Mouse (Mus musculus) spleen, postnatal 36 days (tissue): ENCODE measurements around the gene Foxa3.
A peak's percentile ranks its signal among the peaks of the same experiment; 100 is the strongest.

Experiments
- DNase-seq, 2 experiments: peaks; one replicate each; pipeline ENCODE4 v3.0.0; 2022; ENCODE audit warnings: low spot score in 2 of 2, mixed read lengths in 1 of 2

The Foxa3 gene

DNA sequence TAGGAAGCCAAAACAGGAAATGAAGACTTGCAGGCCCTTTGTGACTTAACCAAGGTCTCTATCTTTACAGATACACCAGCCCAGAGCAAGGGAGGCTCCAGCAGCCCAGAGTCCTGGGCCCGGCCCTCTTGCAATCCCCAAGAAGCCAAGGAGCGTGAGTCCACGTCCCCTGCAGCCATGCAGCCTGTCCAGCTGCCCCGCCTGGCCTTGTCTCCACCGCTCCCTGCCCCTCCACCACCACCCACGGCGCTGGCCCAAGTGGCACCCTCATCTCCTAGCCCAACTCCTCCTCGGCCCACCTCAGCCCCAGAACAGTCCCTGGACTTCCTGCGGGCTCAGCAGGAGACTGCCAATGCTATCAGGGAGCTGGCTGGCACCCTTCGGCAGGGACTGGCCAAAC is 22.9 kb downstream of the Foxa3 start:
- DNase-seq: no peak

DNA sequence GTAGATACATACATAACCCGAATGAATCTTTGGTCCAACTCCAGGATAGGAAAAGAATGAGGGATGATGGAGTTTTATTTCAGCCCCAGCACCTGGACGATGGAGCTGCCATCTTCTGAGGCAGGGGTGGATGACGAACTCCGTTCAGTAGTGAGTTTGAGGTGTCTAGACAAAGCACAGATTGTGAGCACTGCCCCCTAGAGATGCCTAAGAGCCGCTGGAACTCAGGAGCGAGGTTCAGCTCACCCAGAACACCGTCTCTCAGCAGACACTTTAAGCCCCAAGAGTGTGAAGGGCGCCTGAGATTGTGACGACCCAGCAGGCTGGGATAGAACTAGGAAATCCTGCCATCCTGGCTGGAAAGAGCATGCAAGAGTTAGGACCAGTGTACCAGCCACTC is 24.5 kb downstream of the Foxa3 start:
- no peak for DNase-seq

DNA sequence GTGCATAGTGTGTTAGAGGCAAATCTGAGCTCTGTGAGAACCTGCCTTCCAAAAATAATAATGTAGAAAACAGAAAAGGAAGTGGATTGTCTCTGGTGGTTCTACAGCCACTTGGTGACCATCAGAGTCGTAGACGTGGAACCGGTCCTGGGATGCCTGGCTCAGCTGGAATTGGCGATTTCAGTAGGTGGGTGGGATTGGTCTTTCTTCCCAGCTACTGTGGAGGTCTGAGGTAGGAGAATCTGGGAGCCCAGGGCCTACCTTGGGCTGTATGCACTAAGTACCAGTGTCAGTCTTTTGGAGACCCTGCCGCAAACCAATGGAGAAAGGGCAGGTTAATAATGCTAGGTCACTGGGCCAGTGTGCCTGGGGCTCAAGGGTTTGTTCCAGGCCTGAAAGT is 30.3 kb downstream of the Foxa3 start:
- DNase-seq: no peak

DNA sequence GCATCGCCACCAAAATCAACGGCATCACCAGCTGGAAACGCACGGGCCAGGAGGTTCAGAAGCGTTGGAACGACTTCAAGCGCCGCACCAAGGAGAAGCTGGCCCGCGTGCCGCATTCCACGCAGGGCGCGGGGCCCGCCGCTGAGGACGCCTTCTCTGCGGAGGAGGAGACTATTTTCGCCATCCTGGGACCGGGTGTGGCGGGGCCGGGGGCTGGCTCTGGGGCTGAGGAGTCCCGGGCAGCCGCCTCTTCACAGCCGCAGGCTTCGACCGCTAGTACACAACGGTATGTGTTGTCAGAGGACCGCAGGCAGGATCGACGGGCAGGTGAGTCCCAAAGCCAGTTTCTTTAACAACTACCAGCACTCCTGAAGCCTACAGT is 31.1 kb downstream of the Foxa3 start:
- no peak for DNase-seq

DNA sequence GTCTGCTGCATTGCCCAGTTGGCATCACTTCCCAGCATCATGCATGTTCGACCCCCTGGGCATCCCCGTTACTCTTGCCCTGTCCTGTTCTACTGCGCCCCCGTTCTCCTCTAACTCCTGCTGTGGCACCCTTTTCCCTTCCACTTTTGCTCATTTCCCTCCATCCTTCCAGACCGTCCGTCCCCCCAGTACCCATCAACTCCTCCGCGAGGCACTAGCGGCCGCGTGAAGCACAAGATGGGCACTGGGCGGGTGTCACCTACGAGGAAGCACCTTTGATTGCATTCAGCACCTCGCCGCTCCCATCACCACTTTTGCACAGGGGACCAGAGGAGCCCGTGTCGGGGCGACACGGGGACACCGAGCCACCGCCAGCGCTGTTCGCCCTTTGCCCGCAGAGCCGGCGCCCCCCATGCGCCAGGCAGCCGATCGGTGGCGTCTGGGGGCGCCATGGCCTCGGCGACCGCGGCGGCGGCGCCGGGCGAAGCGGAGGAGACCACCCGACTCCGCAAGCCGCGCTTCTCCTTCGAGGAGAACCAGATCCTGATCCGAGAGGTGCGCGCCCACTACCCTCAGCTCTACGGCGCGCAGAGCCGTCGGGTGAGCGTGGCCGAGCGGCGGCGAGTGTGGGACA is 31.6 kb downstream of the Foxa3 start:
- peak in 1 of 2 experiments; percentile 27 for DNase-seq

DNA sequence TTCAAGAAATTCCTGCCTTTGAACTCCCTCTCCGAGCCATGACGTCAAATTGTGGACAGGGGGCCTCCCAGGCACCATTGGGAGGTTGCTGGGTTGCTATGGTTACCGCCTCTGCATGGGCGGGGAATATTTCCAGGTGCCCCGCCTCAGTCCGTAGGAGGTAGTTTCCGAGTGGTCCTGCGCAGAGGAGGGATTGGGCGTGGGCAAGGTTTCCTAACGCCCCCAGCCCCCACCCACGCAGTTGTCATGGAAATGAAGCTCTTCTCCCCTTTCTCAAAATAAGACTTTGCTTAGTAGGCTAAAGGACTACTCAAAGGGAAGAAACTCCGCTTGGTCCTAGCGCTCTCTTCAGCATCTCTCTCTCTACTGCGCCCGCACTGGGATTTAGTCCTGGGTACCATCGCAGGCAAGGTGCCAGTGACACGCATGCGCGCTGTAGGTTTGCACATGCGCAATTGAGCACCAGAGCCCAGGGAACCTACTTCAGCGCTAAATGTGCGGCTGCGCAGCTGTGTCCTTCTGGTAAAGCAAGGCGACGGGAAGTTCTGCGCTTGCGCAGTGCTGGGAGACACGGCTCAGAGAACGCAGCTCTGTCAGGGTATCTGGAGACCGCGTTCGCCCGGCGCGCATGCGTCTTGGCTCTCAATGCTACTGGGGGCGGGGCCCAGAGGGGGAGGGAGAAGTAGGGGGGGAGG is 32.6 kb downstream of the Foxa3 start, which contains the start of gene Mypop:
Mypop (plus strand) TSS at position 645 of the 695 bp plus-strand sequence.
- peak; percentile 100 for DNase-seq

DNA sequence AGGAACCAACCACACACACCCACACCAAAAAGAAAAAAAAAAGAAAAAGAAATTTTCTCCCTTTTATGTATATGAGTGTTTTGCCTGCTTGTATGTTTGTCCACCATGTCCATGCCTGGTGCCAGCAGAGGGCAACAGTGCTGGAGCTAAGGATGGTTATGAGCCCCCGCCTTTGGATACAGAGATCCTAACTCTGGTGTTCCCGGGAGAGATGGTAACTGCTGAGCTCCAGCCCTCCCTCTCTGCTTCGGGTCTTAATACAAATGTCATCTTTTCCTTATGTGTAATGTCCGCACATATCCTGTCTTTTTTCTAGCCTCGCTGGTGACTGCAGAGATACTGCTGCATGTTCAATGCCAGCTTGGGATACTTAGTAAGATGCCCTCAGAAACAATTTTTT is 33.3 kb downstream of the Foxa3 start:
- no peak for DNase-seq

DNA sequence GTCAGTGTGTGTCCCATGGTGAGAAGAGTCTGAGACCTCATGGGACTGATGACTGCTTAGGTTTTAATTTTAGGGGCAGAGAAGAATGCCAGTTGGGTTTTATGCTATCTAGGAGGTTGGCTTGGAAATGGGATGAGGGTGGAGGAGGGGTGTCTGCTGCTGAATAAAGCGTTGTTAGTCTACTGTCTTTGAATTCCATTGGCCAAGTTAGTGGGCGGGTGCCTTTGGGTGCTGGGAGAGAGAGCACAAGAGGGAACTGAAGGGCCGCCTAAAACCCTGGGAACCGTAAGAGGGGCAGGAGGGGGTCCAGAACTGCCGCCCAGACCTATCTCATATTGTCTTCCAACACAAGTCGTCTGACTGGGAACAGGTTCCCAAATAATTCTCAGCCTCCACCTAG is 34.6 kb downstream of the Foxa3 start:
- no peak for DNase-seq

DNA sequence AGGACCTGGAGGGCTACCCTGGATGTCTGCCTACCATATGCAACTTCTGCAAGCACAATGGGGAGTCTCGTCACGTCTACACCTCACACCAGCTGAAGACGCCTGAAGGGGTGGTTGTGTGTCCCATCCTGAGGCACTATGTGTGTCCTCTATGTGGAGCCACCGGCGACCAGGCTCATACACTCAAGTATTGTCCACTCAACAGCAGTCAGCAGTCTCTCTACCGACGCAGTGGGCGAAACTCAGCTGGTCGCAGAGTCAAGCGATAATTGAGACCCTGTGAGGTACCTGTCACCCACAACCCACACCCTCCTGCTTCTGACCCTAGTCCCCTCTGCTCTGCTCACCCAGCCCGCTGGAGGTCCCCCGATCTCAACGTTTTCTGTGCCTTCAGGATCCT is 35.6 kb downstream of the Foxa3 start:
- DNase-seq: no peak

DNA sequence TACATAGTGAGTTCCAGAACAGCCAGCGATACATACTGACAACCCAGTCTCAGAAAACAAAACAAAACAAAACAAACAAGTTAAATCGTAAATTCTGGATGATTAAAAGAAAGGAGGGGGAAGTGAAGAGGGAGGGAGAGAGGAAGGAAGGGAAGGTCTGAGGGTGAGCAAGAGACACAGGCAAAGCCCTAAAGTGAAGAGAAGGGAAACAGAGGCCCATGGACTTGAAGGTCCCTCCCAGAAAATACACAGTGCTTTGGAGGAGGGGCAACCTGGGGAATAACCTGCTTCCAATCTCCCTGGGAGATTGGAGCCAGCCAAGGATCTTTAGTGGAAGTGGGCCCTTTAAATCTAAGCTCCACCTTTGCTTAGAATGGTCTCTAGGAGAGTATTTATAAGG is 36.2 kb downstream of the Foxa3 start, which contains the start of gene Nanos2:
Nanos2 (plus strand) TSS at position 301 of the 400 bp plus-strand sequence.
- DNase-seq: no peak

DNA sequence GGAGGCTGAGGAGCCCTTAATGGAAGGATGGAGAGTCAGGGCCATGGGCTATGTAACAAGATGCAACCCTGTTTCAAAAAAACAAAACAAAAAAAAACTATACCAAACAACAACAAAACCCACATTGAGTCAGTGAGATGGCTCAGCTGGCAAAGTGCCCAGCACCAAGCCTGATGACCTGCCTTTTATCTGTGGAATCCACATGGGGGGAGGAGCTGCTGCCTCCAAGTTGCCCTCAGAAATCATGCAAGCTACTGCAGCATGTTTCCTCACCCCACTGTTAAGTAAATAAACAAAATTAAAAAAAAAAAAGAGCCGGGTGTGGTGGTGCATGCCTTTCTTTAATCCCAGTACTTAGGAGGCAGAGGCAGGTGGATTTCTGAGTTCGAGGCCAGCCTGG is 36.8 kb downstream of the Foxa3 start:
- peak in 1 of 2 experiments; percentile 23 for DNase-seq

DNA sequence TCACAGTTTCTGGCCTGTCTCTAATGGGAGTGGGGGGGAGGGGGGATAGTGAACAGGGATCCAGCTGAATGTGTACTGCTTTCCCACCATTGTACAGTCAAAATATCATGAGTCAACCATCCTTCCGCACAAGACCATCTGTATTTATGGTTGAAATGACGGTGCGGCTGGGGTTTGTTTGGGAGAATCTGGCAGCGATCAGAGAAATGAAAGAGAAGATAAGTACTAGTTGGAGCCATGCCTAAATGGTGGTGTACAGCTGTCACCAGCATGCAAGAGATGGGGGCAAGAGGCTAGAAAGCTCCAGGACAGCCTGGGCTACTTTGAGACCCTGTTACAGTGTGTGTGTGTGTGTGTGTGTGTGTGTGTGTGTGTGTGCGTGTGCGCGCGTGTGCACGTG is 45.0 kb downstream of the Foxa3 start:
- DNase-seq: no peak

DNA sequence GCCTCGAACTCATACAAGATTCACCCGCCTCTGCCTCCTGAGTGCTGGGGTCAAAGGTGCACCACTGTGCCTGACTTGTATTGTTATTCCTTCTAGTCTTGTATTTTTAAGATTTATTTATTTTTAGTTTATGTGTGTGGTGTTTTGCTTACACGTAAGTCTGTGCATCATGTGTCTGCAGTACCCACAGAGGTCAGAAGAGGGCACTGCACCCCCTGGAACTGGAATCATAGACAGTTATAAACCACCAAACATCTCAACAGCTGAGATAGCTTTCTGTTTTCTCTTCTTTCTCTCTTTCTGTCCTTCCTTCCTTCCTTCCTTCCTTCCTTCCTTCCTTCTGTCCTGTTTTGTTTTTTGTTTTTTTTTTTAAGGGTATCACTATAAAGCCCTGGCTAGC is 52.4 kb downstream of the Foxa3 start:
- DNase-seq: no peak

DNA sequence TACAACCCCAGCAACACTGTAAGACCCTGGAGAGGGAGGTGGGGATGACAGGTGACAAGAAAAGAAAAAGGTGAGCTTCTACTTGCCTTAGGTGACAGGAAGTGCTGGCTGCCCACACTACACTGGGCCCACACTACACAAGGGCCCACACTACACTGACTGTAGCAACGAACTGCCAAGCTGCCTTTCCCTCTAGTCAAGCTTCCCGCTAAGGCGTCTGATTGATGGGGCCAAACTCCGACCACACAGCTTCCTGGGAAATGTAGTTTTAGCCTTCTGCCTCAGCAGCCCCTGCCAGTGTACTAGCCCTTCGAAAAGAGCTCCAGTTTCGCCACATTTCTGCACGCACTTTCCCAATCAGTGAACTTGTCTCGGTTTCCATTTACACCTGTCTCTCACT is 55.7 kb downstream of the Foxa3 start:
- DNase-seq: no peak

DNA sequence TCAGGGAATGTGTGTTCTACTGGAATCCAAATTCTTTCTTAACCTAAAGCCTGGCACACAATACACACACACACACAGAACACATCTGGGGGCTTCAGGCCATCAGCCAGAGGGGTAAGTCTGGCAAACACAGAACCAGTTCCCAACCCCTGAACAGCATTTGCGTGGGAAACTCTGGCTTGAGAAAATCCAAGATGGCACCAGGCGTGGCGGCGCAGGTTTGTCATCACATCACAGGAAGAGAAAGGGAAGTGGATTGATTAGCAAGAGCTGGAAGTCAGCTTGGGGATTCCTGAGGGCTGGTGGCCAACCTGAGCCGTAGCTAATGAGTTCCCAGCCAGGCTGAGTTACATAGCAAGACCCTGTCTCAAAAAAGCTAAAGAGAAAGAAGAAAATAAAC is 58.0 kb downstream of the Foxa3 start:
- no peak for DNase-seq

DNA sequence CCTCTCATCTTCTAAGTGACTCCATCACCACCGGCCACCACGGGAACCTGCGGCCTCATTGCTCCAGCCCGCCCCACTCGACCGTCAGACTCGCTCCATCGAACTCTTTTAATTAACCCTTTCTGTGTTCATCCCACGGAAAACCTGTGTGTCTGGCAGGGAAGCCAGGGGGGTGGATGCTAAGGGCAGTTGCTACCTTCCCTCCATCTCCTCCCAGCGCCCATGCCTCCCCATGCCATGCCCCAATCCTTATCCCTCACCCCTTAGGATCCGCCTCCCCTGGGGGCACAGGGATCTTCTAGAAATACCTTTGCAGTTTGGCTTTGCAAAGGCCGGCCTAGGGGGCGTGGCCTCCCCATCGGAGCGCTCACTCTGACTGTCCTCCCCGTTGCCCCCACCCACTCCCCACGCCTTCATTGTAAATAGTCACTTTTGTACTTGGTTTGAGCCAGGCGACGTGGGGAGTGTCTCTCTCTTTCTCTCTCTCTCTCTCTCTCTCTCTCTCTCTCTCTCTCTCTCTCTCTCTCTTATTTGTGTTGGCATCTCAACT is 60.0 kb downstream of the Foxa3 start:
- no peak for DNase-seq
